Mouse (Mus musculus) limb, embryonic 12.5 days (tissue): ENCODE measurements around the gene Psmb2. TPM values are rescaled to one million over a fixed set of nuclear protein-coding genes. Genes with fewer than 3 reads are reported as not detected.

ENCODE experiments used
- ATAC-seq: fragments of 200-750 bp; cut with Nextera tagmentation; 2 replicates; pipeline ENCODE4 v1.8.0; 2017; ENCODE audit warnings: low read depth, moderate TSS enrichment; ENCODE audit not compliant: insufficient number of reproducible peaks, insufficient read depth, low FRiP score, low TSS enrichment
- H3K27ac ChIP-seq: fragments of 300-500 bp; sonication (generic); 2 replicates; pipeline ENCODE4 v1.5.1; 2016; ENCODE audit warnings: mild to moderate bottlenecking, moderate library complexity
- H3K27me3 ChIP-seq: fragments of 300-500 bp; sonication (generic); 2 replicates; pipeline ENCODE4 v1.6.1; 2016; ENCODE audit warnings: mild to moderate bottlenecking, moderate library complexity
- H3K36me3 ChIP-seq: fragments of 300-500 bp; sonication (generic); 2 replicates; pipeline ENCODE4 v1.6.1; 2016; ENCODE audit warnings: mild to moderate bottlenecking, moderate library complexity
- H3K4me1 ChIP-seq: fragments of 300-500 bp; sonication (generic); replicated peaks from 2 replicates; pipeline ENCODE4 v1.6.1; 2016
- H3K4me2 ChIP-seq: fragments of 300-500 bp; sonication (generic); 2 replicates; pipeline ENCODE4 v1.6.1; 2016; ENCODE audit warnings: mild to moderate bottlenecking, moderate library complexity
- H3K4me3 ChIP-seq: fragments of 300-500 bp; sonication (generic); replicated peaks from 2 replicates; pipeline ENCODE4 v1.5.1; 2016; ENCODE audit warnings: mild to moderate bottlenecking
- H3K9ac ChIP-seq: fragments of 300-500 bp; sonication (generic); replicated peaks from 2 replicates; pipeline ENCODE4 v1.6.1; 2016; ENCODE audit warnings: mild to moderate bottlenecking, moderate library complexity
- H3K9me3 ChIP-seq: fragments of 300-500 bp; sonication (generic); 2 replicates; pipeline ENCODE4 v1.6.1; 2016; ENCODE audit warnings: mild to moderate bottlenecking, moderate library complexity
- WGBS: fragments of 180-500 bp; shearing (Covaris S2); methylation state at CpG from one replicate; pipeline ENCODE4 v1.1.7; 2016; 5-methylcytosine and 5-hydroxymethylcytosine counted together
- polyA plus RNA-seq: library from polyadenylated mRNA; unstranded; fragments of >200 nt; fragmentation: Nextera tagmentation; extraction: Ambion mirVana; gene quantifications from 2 replicates; pipeline ENCODE4 v1.2.1, GENCODE M21; 2016

Psmb2 gene
- 491 and 499 TPM in 2 replicates for polyA plus RNA-seq

- peak; percentile 96 for ATAC-seq
- Histone ChIP-seq H3K9ac (peak within 1 kb of the TSS; percentile 94), H3K27ac (peak within 1 kb of the TSS; percentile 79), H3K36me3 (peaks cover 4% of the 10 kb centered on the region; the same call in 1 of the 2 replicates), H3K4me3 (peak within 1 kb of the TSS; percentile 73), H3K27me3 (no peaks in the 10 kb centered on the region), H3K9me3 (no peaks in the 10 kb centered on the region), H3K4me2 (peak within 1 kb of the TSS; percentile 91), H3K4me1 (peaks cover 8% of the 10 kb centered on the region)
- WGBS: 4% methylated on average over 48 of the region's 48 CpGs
Observed at GRCm38 (mm10) chr4:126677054-126678003, at the start of gene Psmb2. Gene Psmb2, plus strand, starts transcription at chr4:126677630.

- H3K9ac ChIP-seq: no peak overlapping the region
- no peak overlapping the region for H3K4me2 ChIP-seq
- 48% methylated on average over 2 of the region's 2 CpGs for WGBS
- H3K4me3 ChIP-seq: no peak overlapping the region
- H3K27me3 ChIP-seq: peaks cover 21% of the 10 kb centered on the region
- H3K9me3 ChIP-seq: no peaks in the 10 kb centered on the region
- no peaks in the 10 kb centered on the region for H3K36me3 ChIP-seq
- ATAC-seq: no peak
- H3K27ac ChIP-seq: no peak overlapping the region
- peaks cover 11% of the 10 kb centered on the region for H3K4me1 ChIP-seq
Observed at GRCm38 (mm10) chr4:126631922-126632321, 45.5 kb upstream of the Psmb2 start.

GRCm38 (mm10) chr4:126632668-126633067 lies 44.8 kb upstream of the Psmb2 start:
- 61% methylated on average over 3 of the region's 3 CpGs for WGBS
- Histone ChIP-seq H3K4me3 (no peak overlapping the region), H3K9ac (no peak overlapping the region), H3K4me1 (peaks cover 4% of the 10 kb centered on the region; the same call in 1 of the 2 replicates), H3K27me3 (peaks cover 27% of the 10 kb centered on the region), H3K27ac (no peak overlapping the region), H3K4me2 (no peak overlapping the region), H3K36me3 (no peaks in the 10 kb centered on the region), H3K9me3 (no peaks in the 10 kb centered on the region)
- ATAC-seq: no peak

GRCm38 (mm10) chr4:126636330-126636729 lies 41.1 kb upstream of the Psmb2 start:
- no peak for ATAC-seq
- Histone ChIP-seq H3K4me3 (no peak overlapping the region), H3K27ac (no peak overlapping the region), H3K27me3 (peaks cover 38% of the 10 kb centered on the region), H3K4me2 (no peak overlapping the region), H3K36me3 (no peaks in the 10 kb centered on the region), H3K4me1 (0 out of 2 replicates have a peak, but pooled peaks cover 3% of the 10 kb centered on the region), H3K9ac (no peak overlapping the region), H3K9me3 (no peaks in the 10 kb centered on the region)
- WGBS: 22% methylated on average over 11 of the region's 11 CpGs

- Histone ChIP-seq H3K27me3 (peaks cover 38% of the 10 kb centered on the region), H3K9me3 (no peaks in the 10 kb centered on the region), H3K27ac (no peak overlapping the region), H3K4me2 (no peak overlapping the region), H3K4me3 (no peak overlapping the region), H3K4me1 (0 out of 2 replicates have a peak, but pooled peaks cover 3% of the 10 kb centered on the region), H3K36me3 (no peaks in the 10 kb centered on the region), H3K9ac (no peak overlapping the region)
- whole genome bisulfite sequencing: 66% methylated on average over 4 of the region's 4 CpGs
- ATAC-seq: no peak
Observed at GRCm38 (mm10) chr4:126637446-126637845, 40.0 kb upstream of the Psmb2 start.

GRCm38 (mm10) chr4:126639339-126639738 lies 38.1 kb upstream of the Psmb2 start:
- no peak overlapping the region for H3K4me2 ChIP-seq
- H3K4me3 ChIP-seq: no peak overlapping the region
- WGBS: 65% methylated on average over 7 of the region's 7 CpGs
- H3K27me3 ChIP-seq: peaks cover 38% of the 10 kb centered on the region
- no peak overlapping the region for H3K9ac ChIP-seq
- H3K36me3 ChIP-seq: no peaks in the 10 kb centered on the region
- no peak overlapping the region for H3K27ac ChIP-seq
- 0 out of 2 replicates have a peak, but pooled peaks cover 3% of the 10 kb centered on the region for H3K4me1 ChIP-seq
- no peaks in the 10 kb centered on the region for H3K9me3 ChIP-seq
- no peak for ATAC-seq

GRCm38 (mm10) chr4:126641901-126642300 lies 35.5 kb upstream of the Psmb2 start:
- Histone ChIP-seq H3K4me1 (no peaks in the 10 kb centered on the region), H3K4me3 (no peak overlapping the region), H3K36me3 (no peaks in the 10 kb centered on the region), H3K27ac (no peak overlapping the region), H3K9ac (no peak overlapping the region), H3K27me3 (peaks cover 17% of the 10 kb centered on the region), H3K4me2 (no peak overlapping the region), H3K9me3 (no peaks in the 10 kb centered on the region)
- no peak for ATAC-seq
- WGBS: 38% methylated on average over 9 of the region's 9 CpGs

DNA sequence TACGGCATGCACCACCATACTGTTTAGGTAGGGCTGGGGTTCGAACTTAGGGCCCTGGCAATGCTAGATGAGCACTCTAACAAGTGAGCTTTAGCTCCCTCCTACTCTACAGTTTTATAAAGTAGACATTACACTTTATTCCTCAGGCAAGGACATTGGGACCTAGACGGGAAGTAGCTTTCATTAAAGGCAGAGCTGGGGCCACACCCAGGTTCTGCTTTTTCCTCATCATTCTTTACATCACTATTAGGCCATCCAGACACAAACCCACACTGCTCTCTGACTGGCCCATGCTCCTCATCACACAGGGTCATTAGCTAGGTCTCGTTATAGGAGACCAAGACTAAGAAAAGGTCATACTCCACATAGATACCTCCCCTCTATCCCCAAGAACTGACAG lies 33.6 kb upstream of the Psmb2 start:
- ATAC-seq: no peak
- H3K27me3 ChIP-seq: peaks cover 21% of the 10 kb centered on the region

GRCm38 (mm10) chr4:126644333-126644963 lies 33.0 kb upstream of the Psmb2 start:
- no peaks in the 10 kb centered on the region for H3K4me1 ChIP-seq
- H3K9ac ChIP-seq: no peak overlapping the region
- H3K27ac ChIP-seq: no peak overlapping the region
- WGBS: 78% methylated on average over 10 of the region's 10 CpGs
- no peaks in the 10 kb centered on the region for H3K36me3 ChIP-seq
- H3K9me3 ChIP-seq: no peaks in the 10 kb centered on the region
- H3K27me3 ChIP-seq: peaks cover 17% of the 10 kb centered on the region
- ATAC-seq: no peak
- H3K4me3 ChIP-seq: no peak overlapping the region
- no peak overlapping the region for H3K4me2 ChIP-seq

More for the DNA sequence above, 33.6 kb upstream of the Psmb2 start:
- H3K36me3 ChIP-seq: no peaks in the 10 kb centered on the region
- H3K27ac ChIP-seq: no peak overlapping the region
- 61% methylated on average over 4 of the region's 4 CpGs for WGBS
- no peaks in the 10 kb centered on the region for H3K4me1 ChIP-seq
- H3K9ac ChIP-seq: no peak overlapping the region
- no peak overlapping the region for H3K4me2 ChIP-seq
- H3K4me3 ChIP-seq: no peak overlapping the region
- no peaks in the 10 kb centered on the region for H3K9me3 ChIP-seq

GRCm38 (mm10) chr4:126647996-126648910 lies 29.2 kb upstream of the Psmb2 start:
- no peak for ATAC-seq

More at GRCm38 (mm10) chr4:126647996-126648910, 29.2 kb upstream of the Psmb2 start:
- no peaks in the 10 kb centered on the region for H3K36me3 ChIP-seq
- H3K4me3 ChIP-seq: no peak overlapping the region
- no peak overlapping the region for H3K9ac ChIP-seq
- no peaks in the 10 kb centered on the region for H3K9me3 ChIP-seq
- peaks cover 16% of the 10 kb centered on the region for H3K27me3 ChIP-seq
- 40% methylated on average over 24 of the region's 24 CpGs for WGBS
- no peaks in the 10 kb centered on the region for H3K4me1 ChIP-seq
- H3K27ac ChIP-seq: no peak overlapping the region
- no peak overlapping the region for H3K4me2 ChIP-seq
